Mouse (Mus musculus): Measurements from ENCODE around the gene Sclt1. TPM values are rescaled to one million over a fixed set of nuclear protein-coding genes. Genes with fewer than 3 reads are reported as not detected.
A peak's percentile ranks its signal among the peaks of the same experiment; 100 is the strongest.
"Not testable (repeated sequence)": the region's sequence is repeated elsewhere in the genome, so short reads cannot be mapped to it uniquely, and the experiment has no call there.

Gene Sclt1
- polyA plus RNA-seq, 1 experiment from 2014 or later, result 21.0 TPM

DNA sequence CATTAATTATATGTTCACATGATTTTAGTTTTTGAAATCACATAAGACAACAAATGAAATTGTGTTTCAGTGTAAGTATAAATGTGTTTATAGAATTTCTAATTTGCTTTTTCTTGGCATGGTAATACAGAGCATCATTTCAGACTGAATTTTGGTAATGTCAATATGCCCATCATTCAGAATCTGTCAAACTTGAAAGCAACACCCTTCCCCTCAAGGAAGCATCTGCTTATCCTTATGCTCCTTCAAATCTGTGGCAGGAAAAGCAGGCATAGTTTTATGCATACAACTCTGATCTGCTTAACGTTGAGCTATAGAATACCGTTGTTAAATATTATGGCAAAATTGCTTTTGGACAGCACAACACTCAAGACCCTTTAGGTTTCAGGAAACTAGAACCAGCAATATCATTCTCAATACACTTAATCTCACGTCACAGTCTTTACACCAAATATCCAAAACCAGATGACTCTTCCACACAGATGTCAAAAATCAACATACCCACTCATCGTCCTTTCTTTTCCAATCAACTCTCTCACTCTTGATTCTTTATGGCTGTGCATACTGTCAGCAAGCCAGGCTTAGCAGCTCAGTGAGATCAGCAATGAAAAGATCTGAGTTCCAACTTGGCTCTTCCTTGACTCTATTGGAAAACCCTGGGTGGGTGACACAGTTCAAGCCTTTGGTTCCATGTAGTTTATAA lies 49.7 kb downstream of the Sclt1 start:
- H3K27me3 ChIP-seq (ENCODE audit: insufficient read depth, low read length), result no peaks in the 10 kb centered on the region
- H3K4me1 ChIP-seq (replicated peaks; ENCODE audit: insufficient read depth, low read length), result no peaks in the 10 kb centered on the region
- no peak overlapping the region for H3K9ac ChIP-seq (ENCODE audit: low read depth, low read length)
- DNase-seq (ENCODE audit: low spot score), result no peak
- no peaks in the 10 kb centered on the region for H3K9me3 ChIP-seq (replicated peaks; ENCODE audit: low read length)
- H3K4me3 ChIP-seq (replicated peaks; ENCODE audit: low read depth, low read length), result no peak overlapping the region
- ATAC-seq (replicated peaks; ENCODE audit: low FRiP score, low read depth), result no peak
- no peak for TF ChIP-seq CTCF (IDR thresholded peaks at IDR 0.05; ENCODE audit: low read depth)
- WGBS, result 88% methylated on average over 4 of the region's 4 CpGs
- H3K36me3 ChIP-seq (ENCODE audit: insufficient read depth, low read length), result no peaks in the 10 kb centered on the region
- no peak overlapping the region for H3K27ac ChIP-seq
- H3K4me2 ChIP-seq (ENCODE audit: low read length), result no peak overlapping the region

DNA sequence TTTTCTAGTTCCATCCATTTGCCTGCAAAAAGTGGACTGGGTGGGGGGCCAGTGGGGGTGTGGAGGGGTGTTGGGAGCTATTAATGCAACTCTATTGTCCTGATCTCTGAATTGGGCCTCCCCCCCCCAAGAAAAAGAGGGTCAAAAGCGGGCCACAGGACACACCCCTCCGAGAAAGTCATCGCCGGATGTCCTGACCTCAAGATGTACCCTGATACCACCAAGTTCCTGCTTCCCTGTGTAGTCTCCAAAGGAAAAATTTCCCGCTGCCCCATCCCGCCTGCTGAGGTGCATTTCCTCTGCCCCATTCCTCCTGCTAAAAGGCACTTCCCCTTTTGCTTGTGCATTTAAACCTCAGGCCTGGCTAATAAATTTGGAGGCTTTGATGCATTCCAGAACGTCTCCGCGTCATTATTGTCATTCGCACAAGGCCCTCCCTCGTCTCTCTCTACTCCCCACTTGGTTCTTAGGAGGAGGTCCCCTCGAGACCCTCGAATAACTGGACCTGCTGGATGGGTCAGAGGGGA lies 52.1 kb downstream of the Sclt1 start:
- H3K27ac ChIP-seq; H3K4me3 ChIP-seq (replicated peaks; ENCODE audit: low read depth, low read length); H3K36me3 ChIP-seq (ENCODE audit: insufficient read depth, low read length); ATAC-seq (replicated peaks; ENCODE audit: low FRiP score, low read depth); H3K27me3 ChIP-seq (ENCODE audit: insufficient read depth, low read length); DNase-seq (ENCODE audit: low spot score); H3K9ac ChIP-seq (ENCODE audit: low read depth, low read length); H3K9me3 ChIP-seq (replicated peaks; ENCODE audit: low read length); H3K4me2 ChIP-seq (ENCODE audit: low read length); H3K4me1 ChIP-seq (replicated peaks; ENCODE audit: insufficient read depth, low read length): not testable (repeated sequence)
- 85% methylated on average over 13 of the region's 13 CpGs for WGBS

DNA sequence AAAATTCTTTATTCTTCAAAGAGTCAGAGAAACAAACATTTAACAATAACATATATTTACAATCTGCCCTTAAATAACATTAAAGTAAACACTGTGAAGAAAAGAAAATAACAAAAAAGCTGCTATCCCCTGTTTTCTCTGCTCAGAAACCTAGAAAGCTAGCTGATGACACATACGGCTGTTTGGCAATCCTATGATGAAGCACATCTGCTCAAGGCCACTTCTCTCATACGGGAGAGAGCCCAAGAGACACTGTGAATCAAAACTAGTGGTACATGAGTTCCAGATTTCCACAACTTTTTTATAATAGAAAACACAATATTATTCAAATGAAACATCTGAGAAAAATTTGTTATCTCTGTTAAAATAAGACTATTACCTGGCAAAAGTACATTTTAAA lies 55.9 kb downstream of the Sclt1 start:
- Histone ChIP-seq H3K9me3 (replicated peaks; ENCODE audit: low read length) (no peaks in the 10 kb centered on the region), H3K4me1 (replicated peaks; ENCODE audit: insufficient read depth, low read length) (no peaks in the 10 kb centered on the region), H3K27ac (no peak overlapping the region), H3K9ac (ENCODE audit: low read depth, low read length) (no peak overlapping the region), H3K36me3 (ENCODE audit: insufficient read depth, low read length) (peaks cover 3% of the 10 kb centered on the region; the same call in 1 of the 2 replicates), H3K27me3 (ENCODE audit: insufficient read depth, low read length) (no peaks in the 10 kb centered on the region), H3K4me2 (ENCODE audit: low read length) (no peak overlapping the region), H3K4me3 (replicated peaks; ENCODE audit: low read depth, low read length) (no peak overlapping the region)
- no peak for DNase-seq (ENCODE audit: low spot score)
- no peak for TF ChIP-seq CTCF (IDR thresholded peaks at IDR 0.05; ENCODE audit: low read depth)
- ATAC-seq (replicated peaks; ENCODE audit: low FRiP score, low read depth), result no peak
- WGBS, result 61% methylated on average over 2 of the region's 2 CpGs

DNA sequence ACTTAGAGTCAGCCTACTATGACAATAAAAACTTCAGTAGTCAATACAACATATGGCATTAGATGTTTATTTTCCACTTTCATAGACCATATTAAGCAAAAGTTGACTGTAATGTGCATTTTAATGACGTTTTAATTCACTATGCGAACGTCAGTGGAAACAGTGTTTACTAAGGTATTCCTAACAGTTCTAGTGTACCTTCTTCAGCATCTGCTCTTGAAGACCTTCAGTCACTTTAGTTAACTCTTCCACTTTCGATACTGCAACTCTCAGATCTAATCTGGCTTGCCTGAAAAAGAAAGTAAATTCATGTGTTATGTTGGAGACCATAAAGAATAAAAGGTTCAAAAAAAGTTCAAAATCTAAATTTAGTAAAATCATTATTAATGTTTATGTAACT lies 60.2 kb downstream of the Sclt1 start:
- Histone ChIP-seq H3K9me3 (replicated peaks; ENCODE audit: low read length) (no peaks in the 10 kb centered on the region), H3K4me1 (replicated peaks; ENCODE audit: insufficient read depth, low read length) (no peaks in the 10 kb centered on the region), H3K27ac (no peak overlapping the region), H3K27me3 (ENCODE audit: insufficient read depth, low read length) (no peaks in the 10 kb centered on the region), H3K36me3 (ENCODE audit: insufficient read depth, low read length) (peaks cover 4% of the 10 kb centered on the region; the same call in 1 of the 2 replicates), H3K9ac (ENCODE audit: low read depth, low read length) (no peak overlapping the region), H3K4me2 (ENCODE audit: low read length) (no peak overlapping the region), H3K4me3 (replicated peaks; ENCODE audit: low read depth, low read length) (no peak overlapping the region)
- WGBS, result 79% methylated on average over 4 of the region's 4 CpGs
- ATAC-seq (replicated peaks; ENCODE audit: low FRiP score, low read depth) (no peak), DNase-seq (ENCODE audit: low spot score) (no peak)
- TF ChIP-seq CTCF (IDR thresholded peaks at IDR 0.05; ENCODE audit: low read depth), result no peak

DNA sequence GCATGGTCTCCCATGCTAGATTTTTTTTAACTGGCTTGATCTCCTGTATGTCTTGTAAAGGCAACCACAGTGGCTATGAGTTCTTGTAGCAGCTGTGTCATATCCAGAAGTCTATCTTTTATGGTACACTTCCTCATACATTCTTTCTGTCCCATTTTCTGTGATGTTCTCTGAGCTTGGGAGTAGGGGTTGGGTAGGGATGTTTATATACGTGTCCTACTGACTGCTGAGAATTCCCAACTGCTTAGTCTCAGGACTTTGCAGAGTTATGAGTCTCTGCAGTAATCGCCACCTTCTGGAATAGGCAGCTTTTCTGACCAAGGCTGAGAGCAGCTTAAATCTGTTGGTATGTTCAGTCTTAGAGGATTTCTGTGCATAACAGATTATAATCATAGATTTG lies 65.7 kb downstream of the Sclt1 start:
- TF ChIP-seq CTCF (IDR thresholded peaks at IDR 0.05; ENCODE audit: low read depth), result 0 out of 2 replicates have a peak, but pooled peaks have one; percentile 19
- Histone ChIP-seq H3K27ac (peak overlapping the region; percentile 60; the same call in 1 of the 2 replicates), H3K4me3 (replicated peaks; ENCODE audit: low read depth, low read length) (no peak overlapping the region), H3K9me3 (replicated peaks; ENCODE audit: low read length) (no peaks in the 10 kb centered on the region), H3K27me3 (ENCODE audit: insufficient read depth, low read length) (no peaks in the 10 kb centered on the region), H3K36me3 (ENCODE audit: insufficient read depth, low read length) (peaks cover 4% of the 10 kb centered on the region; the same call in 1 of the 2 replicates), H3K4me1 (replicated peaks; ENCODE audit: insufficient read depth, low read length) (no peaks in the 10 kb centered on the region), H3K9ac (ENCODE audit: low read depth, low read length) (no peak overlapping the region), H3K4me2 (ENCODE audit: low read length) (no peak overlapping the region)
- ATAC-seq (replicated peaks; ENCODE audit: low FRiP score, low read depth), result peak; percentile 75
- peak; percentile 92 for DNase-seq (ENCODE audit: low spot score)
- 46% methylated on average over 2 of the region's 2 CpGs for WGBS

DNA sequence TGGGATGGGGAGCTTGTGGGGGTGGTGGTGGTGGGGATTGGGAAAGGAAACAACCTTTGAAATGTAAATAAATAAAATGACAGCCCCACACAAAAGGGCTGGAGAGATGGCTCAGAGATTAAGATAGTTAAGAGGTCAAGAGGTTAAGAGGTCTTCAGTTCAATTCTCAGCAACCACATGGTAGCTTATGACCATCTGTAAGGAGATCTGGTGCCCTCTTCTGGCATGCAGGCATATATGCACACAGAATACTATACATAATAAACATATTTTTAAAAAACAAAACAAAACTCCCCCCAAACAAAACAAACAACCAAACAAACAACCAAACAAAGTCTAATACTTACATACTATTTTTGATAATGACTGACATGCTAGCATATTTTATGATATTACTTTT lies 67.5 kb downstream of the Sclt1 start:
- no peaks in the 10 kb centered on the region for H3K27me3 ChIP-seq (ENCODE audit: insufficient read depth, low read length)
- no peak overlapping the region for H3K4me2 ChIP-seq (ENCODE audit: low read length)
- TF ChIP-seq CTCF (IDR thresholded peaks at IDR 0.05; ENCODE audit: low read depth), result peak; percentile 56
- H3K27ac ChIP-seq, result no peak overlapping the region
- no peak overlapping the region for H3K9ac ChIP-seq (ENCODE audit: low read depth, low read length)
- no peaks in the 10 kb centered on the region for H3K36me3 ChIP-seq (ENCODE audit: insufficient read depth, low read length)
- no peaks in the 10 kb centered on the region for H3K4me1 ChIP-seq (replicated peaks; ENCODE audit: insufficient read depth, low read length)
- DNase-seq (ENCODE audit: low spot score) (no peak), ATAC-seq (replicated peaks; ENCODE audit: low FRiP score, low read depth) (no peak; the same call in 1 of the 2 replicates)
- H3K4me3 ChIP-seq (replicated peaks; ENCODE audit: low read depth, low read length), result no peak overlapping the region
- no peaks in the 10 kb centered on the region for H3K9me3 ChIP-seq (replicated peaks; ENCODE audit: low read length)

All from kidney, postnatal 0 days (tissue).